Mouse (Mus musculus) ovary, postnatal 36 days (tissue): ENCODE measurements at regions not wholly inside any gene's neighbourhood (a gene's known extent, or its start where the extent isn't known, plus 50 kb on each side); places are given as distances from the start of the nearest gene placed in this dataset.

Experiments
- DNase-seq: peaks from one replicate; pipeline ENCODE4 v3.0.0; 2022; ENCODE audit warnings: low spot score, mixed read lengths

DNA sequence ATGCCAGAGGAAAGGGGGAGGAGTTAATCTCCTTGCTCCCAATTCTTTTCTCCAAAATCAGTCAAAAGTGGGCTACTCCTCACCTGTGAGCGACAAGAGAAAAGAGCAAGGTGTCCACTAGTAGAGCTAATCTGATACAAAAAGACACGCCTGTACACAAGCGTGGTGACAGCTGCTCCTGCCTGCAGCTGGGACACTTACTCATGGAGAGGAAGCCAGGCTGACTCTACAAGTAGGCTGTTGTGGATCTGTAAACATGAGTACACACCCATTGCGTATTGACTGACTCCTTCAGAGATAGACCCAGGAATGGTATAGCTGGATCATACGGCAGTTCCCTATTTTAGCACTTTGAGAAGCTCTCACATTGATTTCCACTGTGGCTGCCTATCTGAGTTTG, 129.7 kb downstream of the Nuak1 start:
- no peak for DNase-seq

DNA sequence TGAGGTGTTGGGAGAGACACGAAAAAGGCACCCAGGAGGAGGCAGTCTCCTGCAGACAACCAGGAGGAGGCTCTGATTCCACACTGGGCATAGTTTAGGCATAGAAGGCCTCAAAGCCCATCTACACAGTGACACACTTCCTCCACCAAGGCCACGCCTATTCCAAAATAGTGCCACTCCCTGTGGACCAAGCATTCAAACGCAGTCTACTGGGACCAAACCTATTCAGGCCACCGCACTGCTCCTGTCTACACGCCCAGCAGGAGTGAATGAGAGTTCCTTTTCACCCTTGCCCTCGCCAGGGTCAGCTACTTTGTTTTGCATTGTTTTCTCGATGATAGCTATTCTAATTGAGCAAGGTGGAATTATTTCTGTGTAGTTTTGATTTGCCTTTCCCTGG, 127.7 kb downstream of the Nuak1 start:
- no peak for DNase-seq

DNA sequence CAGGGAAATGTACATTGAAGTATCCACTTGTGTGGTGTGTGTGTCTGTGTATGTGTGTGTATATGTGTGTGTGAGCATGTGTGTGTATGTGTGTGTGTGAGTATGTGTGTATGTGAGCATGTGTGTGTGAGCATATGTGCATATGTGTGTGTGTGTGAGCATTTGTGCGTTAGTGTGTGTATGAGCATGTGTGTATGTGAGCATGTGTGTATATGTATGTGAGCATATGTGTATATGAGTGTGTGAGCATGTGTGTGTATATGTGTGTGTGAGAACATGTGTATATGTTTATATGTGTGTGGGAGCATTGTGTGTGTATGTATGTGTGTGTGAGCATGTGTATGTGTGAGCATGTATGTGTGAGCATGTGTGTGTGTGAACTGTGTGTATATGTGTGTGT, 123.5 kb downstream of the Nuak1 start:
- DNase-seq: no peak

- no peak for DNase-seq
Measured at GRCm38 (mm10) chr10:84317960-84318359, 122.4 kb downstream of the Nuak1 start.
